Mouse (Mus musculus) heart, postnatal 0 days (tissue): ENCODE measurements at regions not wholly inside any gene's neighbourhood (a gene's known extent, or its start where the extent isn't known, plus 50 kb on each side); places are given as distances from the start of the nearest gene placed in this dataset.
"Not testable (repeated sequence)": the region's sequence is repeated elsewhere in the genome, so short reads cannot be mapped to it uniquely, and the experiment has no call there.

ENCODE experiments used
- ATAC-seq: fragments of 200-750 bp; cut with Nextera tagmentation; 2 replicates; pipeline ENCODE4 v1.8.0; 2017; ENCODE audit warnings: low read depth, moderate number of reproducible peaks, moderate library complexity; ENCODE audit not compliant: insufficient read depth
- DNase-seq: peaks from one replicate; pipeline ENCODE4 v3.0.0-alpha.2; 2016; ENCODE audit warnings: low spot score
- H3K27ac ChIP-seq: fragments of 300-500 bp; sonication (generic); 2 replicates; pipeline ENCODE4 v1.5.1; 2014; ENCODE audit warnings: low read depth, mild to moderate bottlenecking
- H3K27me3 ChIP-seq: fragments of 300-500 bp; sonication (generic); 2 replicates; pipeline ENCODE4 v1.6.1; 2014; ENCODE audit warnings: low read length, mixed read lengths; ENCODE audit not compliant: control insufficient read depth, insufficient read depth
- H3K36me3 ChIP-seq: fragments of 300-500 bp; sonication (generic); replicated peaks from 2 replicates; pipeline ENCODE4 v1.6.1; 2014; ENCODE audit warnings: low read length, mixed read lengths; ENCODE audit not compliant: control insufficient read depth, insufficient read depth
- H3K4me1 ChIP-seq: fragments of 300-500 bp; sonication (generic); 2 replicates; pipeline ENCODE4 v1.6.1; 2014; ENCODE audit warnings: antibody characterized with exemption; ENCODE audit not compliant: control insufficient read depth, insufficient read depth
- H3K4me2 ChIP-seq: fragments of 300-500 bp; sonication (generic); 2 replicates; pipeline ENCODE4 v1.6.1; 2014; ENCODE audit warnings: low read depth, mild to moderate bottlenecking, low read length, moderate library complexity
- H3K4me3 ChIP-seq: fragments of 300-500 bp; sonication (generic); 2 replicates; pipeline ENCODE4 v1.5.1; 2014; ENCODE audit warnings: low read depth, low read length
- H3K9ac ChIP-seq: fragments of 300-500 bp; sonication (generic); replicated peaks from 2 replicates; pipeline ENCODE4 v1.6.1; 2014; ENCODE audit warnings: low read depth, low read length, mixed read lengths
- H3K9me3 ChIP-seq: fragments of 300-500 bp; sonication (generic); replicated peaks from 2 replicates; pipeline ENCODE4 v1.6.1; 2016; ENCODE audit warnings: low read length; ENCODE audit not compliant: control insufficient read depth
- CTCF ChIP-seq: IDR thresholded peaks from 2 replicates; pipeline ENCODE4 v1.5.1; 2016; ENCODE audit warnings: antibody characterized with exemption, control low read depth, low read depth
- EP300 ChIP-seq: IDR thresholded peaks from 2 replicates; pipeline ENCODE4 v1.6.1; 2016; ENCODE audit warnings: antibody characterized with exemption, low read depth
- WGBS: fragments of 180-500 bp; shearing (Covaris S2); extraction: QIAGEN DNeasy Blood & Tissue Kit; methylation state at CpG from one replicate; pipeline ENCODE4 v1.1.7; 2014; 5-methylcytosine and 5-hydroxymethylcytosine counted together

DNA sequence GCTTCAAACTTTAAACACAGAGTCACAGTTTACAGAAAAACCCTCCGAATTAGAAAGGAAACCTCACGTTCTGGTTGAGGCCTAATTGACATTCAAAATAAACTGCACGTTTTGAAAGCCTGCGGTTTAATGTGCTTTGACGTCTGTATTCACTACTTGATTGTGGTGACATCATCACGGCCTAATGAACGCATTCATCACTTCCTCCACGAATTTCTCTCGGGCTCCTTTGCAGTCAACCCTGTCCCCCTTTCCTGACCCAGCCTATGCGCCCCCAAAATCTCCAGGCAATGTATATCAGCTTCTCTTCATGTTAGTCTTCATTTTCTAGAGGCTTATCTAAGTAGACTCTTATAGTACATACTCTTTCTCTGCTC, 71.6 kb upstream of the Slc1a3 start:
- DNase-seq: no peak
- Histone ChIP-seq H3K9ac (no peak overlapping the region), H3K4me2 (no peak overlapping the region), H3K27ac (no peak overlapping the region), H3K4me3 (no peak overlapping the region), H3K4me1 (no peaks in the 10 kb centered on the region), H3K36me3 (no peaks in the 10 kb centered on the region), H3K27me3 (no peaks in the 10 kb centered on the region), H3K9me3 (no peaks in the 10 kb centered on the region)
- WGBS: 84% methylated on average over 10 of the region's 10 CpGs
- no peak for ATAC-seq
- TF ChIP-seq EP300: no peak
- TF ChIP-seq CTCF: no peak

DNA sequence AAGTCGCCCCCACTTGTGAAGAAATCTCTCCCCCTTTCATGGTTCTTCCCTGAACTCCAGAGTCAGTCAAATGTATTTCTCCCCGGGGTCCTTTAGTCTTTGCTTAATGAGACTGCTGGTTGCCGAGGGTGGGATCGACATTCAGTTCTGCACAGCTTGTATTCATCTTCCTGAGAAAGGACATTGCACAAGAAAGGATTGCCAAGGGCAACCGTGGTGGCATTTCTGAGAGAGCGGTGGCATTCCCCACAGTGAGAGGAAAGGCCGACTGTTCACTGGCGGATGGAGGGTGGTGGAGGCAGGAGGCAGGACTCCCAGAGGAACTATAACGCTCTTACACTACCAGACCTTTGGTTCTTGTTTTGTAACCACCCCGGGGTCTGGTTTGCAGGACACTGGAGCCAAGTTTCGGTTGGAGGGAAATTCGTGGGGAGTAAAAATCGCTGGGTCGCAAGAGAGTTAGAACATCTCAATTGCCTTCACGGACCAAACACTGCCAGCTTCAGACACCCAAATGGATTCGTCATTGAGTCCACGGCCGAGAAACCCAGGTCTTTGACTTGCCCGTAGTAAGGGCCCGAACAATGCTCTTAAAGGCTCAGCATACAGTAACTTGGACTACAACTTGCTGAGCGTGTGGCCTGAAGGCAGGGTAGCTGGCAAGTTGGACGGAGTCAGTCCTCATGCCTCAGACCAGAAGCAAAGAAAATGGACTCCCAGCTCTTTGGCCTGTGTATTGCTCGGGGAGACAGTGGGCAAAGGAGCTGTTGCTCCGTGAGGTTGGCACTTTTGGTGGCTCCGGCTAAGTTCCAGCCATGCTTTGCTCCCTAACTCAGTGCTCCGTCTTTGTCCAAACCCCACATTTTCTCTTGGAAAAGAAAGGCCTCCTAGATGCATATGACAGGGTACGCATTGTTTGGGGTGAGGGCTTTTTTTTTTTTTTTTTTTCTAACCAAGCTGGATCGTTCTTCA, 70.9 kb upstream of the Slc1a3 start:
- H3K36me3 ChIP-seq: no peaks in the 10 kb centered on the region
- no peak overlapping the region for H3K4me2 ChIP-seq
- H3K27me3 ChIP-seq: no peaks in the 10 kb centered on the region
- no peak overlapping the region for H3K9ac ChIP-seq
- ATAC-seq: no peak
- no peaks in the 10 kb centered on the region for H3K9me3 ChIP-seq
- WGBS: 87% methylated on average over 28 of the region's 28 CpGs
- H3K4me1 ChIP-seq: no peaks in the 10 kb centered on the region
- no peak for DNase-seq
- H3K27ac ChIP-seq: no peak overlapping the region
- TF ChIP-seq EP300 (no peak), CTCF (no peak)
- no peak overlapping the region for H3K4me3 ChIP-seq

DNA sequence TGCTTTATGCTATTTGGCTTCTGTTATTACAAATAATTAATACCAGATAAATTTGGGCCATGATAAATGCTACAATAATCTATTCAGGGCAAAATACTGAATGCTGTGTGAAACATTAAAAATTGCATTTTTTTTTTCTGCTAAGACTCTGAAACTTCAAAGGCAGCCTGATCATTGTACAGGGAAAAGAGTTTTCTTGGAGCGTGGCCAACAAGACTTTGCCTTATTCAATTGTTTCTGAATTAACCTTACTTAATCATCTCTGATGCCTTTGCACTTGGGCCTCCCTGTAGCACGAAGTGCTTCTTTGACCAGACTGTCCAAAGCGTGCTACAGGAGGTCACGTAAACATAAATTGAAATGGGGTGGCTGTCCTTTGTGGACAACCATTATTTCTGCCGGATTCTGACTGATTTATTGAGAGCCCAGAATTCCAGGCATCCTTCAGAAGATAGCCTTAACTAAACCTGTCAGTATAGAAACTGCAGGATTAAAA, 69.9 kb upstream of the Slc1a3 start:
- Histone ChIP-seq H3K9me3 (no peaks in the 10 kb centered on the region), H3K4me3 (no peak overlapping the region), H3K27ac (no peak overlapping the region), H3K36me3 (no peaks in the 10 kb centered on the region), H3K9ac (no peak overlapping the region), H3K4me1 (no peaks in the 10 kb centered on the region), H3K27me3 (no peaks in the 10 kb centered on the region), H3K4me2 (no peak overlapping the region)
- no peak for DNase-seq
- no peak for ATAC-seq
- 73% methylated on average over 5 of the region's 5 CpGs for WGBS
- TF ChIP-seq CTCF (no peak), EP300 (no peak)

DNA sequence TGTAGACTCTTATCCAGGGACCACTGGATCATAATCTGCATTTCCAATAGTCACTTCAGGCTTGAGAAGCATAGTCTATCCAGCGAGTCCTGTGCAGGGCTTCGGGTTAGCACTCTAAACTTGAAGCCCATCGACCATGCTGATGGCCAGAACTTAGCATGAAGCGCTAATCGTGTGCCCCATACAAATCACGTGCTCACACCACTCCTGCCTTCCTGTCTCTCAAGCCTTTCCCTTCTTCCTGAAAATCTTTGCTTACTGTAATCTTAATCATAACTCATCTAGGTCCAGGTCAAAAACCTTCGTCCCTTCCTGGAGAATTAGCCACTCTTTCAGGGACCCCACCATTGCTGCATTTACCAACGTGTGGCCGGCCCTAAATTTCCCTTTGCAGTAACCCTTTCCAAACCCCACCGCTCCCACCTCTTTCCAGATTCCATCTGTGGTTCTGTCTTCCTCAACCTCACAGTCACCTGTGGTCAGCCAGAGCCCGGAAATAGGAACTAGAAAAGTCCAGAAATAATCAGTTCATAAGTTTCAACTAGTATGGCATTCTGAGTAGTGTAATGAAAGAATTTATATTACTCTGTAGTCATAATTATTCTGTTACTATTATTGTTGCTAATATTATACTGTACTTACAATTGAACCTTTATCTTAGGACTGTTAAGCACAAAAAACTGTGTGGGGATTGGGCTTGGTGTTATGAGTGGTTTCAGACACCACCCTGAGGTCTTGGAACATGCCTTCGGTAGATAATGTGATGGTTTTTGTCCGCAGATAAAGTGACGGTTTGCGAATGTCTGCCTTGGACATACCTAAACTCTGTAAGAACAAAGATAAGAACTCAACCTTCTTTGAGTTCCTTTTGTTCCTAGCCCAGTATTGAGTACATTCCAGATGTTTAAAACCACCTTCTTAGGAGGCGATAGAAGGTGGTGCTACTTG, 57.3 kb upstream of the Slc1a3 start:
- no peaks in the 10 kb centered on the region for H3K4me1 ChIP-seq
- no peak overlapping the region for H3K4me2 ChIP-seq
- H3K36me3 ChIP-seq: no peaks in the 10 kb centered on the region
- ATAC-seq (no peak), DNase-seq (no peak)
- TF ChIP-seq EP300 (no peak), CTCF (no peak)
- H3K27ac ChIP-seq: no peak overlapping the region
- 81% methylated on average over 16 of the region's 16 CpGs for WGBS
- H3K4me3 ChIP-seq: no peak overlapping the region
- no peak overlapping the region for H3K9ac ChIP-seq
- H3K9me3 ChIP-seq: no peaks in the 10 kb centered on the region
- H3K27me3 ChIP-seq: no peaks in the 10 kb centered on the region

DNA sequence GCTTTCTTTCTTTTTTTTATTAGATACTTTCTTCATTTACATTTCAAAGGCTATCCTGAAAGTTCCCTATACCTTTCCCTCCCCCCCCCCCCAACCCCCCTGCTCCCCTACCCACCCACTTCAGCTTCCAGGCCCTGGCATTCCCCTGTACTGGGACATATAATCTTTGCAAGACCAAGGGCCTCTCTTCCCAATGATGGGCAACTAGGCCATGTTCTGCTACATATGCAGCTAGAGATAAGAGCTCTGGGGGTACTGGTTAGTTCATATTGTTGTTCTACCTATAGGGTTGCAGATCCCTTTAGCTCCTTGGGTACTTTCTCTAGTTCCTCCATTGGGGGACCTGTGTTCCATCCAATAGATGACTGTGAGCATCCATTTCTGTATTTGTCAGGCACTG, 55.6 kb upstream of the Slc1a3 start:
- H3K4me3 ChIP-seq, DNase-seq, H3K9ac ChIP-seq, H3K4me2 ChIP-seq, ATAC-seq, H3K27ac ChIP-seq, H3K27me3 ChIP-seq, H3K36me3 ChIP-seq, H3K4me1 ChIP-seq, H3K9me3 ChIP-seq: not testable (repeated sequence)
